Mouse (Mus musculus): ENCODE data around the gene Fam168b. TPM values are rescaled to one million over a fixed set of nuclear protein-coding genes. Genes with fewer than 3 reads are reported as not detected.

The Fam168b gene
- polyA plus RNA-seq, 1 experiment: 28.7 TPM

DNA sequence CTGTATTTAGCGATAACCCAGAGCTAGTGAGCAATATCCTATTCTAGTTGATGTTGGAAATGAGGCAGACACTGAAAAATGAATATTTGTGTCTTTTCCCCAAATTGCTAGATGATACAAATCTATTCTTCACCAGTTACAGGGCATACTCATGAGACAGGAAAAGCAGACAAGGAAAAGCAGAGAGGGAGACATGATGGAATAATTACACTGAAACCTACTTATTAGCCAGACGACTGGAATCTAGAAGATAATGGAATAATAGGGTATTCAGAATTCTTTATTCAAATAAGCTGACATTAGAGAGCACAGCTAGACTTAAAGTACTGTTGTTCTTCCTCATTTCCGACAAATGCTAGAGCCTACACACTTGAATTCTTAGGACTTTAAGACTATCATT is 67.0 kb downstream of the Fam168b start:
- TF ChIP-seq CTCF (IDR thresholded peaks at IDR 0.05; ENCODE audit: control insufficient read depth, insufficient read depth, low read length): no peak
- no peak for TF ChIP-seq POLR2A (IDR thresholded peaks at IDR 0.05; ENCODE audit: borderline replicate concordance, control insufficient read depth, low read depth, low read length)
- WGBS: 86% methylated on average over 3 of the region's 3 CpGs
- Histone ChIP-seq H3K27ac (ENCODE audit: control insufficient read depth, insufficient read depth, low read depth, low read length, poor library complexity) (no peak overlapping the region), H3K4me1 (ENCODE audit: control insufficient read depth, insufficient read depth, low read length) (no peaks in the 10 kb centered on the region; the same call in 1 of the 2 replicates), H3K4me3 (replicated peaks; ENCODE audit: control insufficient read depth, low read depth, low read length) (no peak overlapping the region)

DNA sequence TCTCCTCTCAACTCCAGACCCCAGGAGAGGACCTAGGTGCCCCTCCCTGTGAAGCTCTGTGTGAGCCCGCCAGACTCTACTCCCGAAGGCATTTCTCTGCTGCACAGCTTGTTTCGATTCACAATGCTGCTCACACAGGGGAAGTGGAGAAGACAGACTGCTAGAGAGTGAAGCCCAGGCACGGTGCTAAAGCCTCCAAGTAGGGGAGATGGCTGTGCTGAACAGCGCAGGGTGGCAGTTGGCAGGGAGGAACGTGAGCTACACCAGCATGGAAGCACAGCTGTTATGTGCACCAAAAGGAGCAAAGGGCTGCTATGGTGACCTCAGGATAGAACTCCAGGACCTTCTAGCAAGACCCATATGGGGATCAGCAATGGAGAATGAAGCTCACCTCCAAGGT is 74.0 kb downstream of the Fam168b start:
- Histone ChIP-seq H3K4me1 (ENCODE audit: control insufficient read depth, insufficient read depth, low read length) (no peaks in the 10 kb centered on the region), H3K4me3 (replicated peaks; ENCODE audit: control insufficient read depth, low read depth, low read length) (no peak overlapping the region), H3K27ac (ENCODE audit: control insufficient read depth, insufficient read depth, low read depth, low read length, poor library complexity) (no peak overlapping the region; the same call in 1 of the 2 replicates)
- TF ChIP-seq POLR2A (IDR thresholded peaks at IDR 0.05; ENCODE audit: borderline replicate concordance, control insufficient read depth, low read depth, low read length): no peak
- TF ChIP-seq CTCF (IDR thresholded peaks at IDR 0.05; ENCODE audit: control insufficient read depth, insufficient read depth, low read length): no peak
- 67% methylated on average over 6 of the region's 6 CpGs for WGBS

DNA sequence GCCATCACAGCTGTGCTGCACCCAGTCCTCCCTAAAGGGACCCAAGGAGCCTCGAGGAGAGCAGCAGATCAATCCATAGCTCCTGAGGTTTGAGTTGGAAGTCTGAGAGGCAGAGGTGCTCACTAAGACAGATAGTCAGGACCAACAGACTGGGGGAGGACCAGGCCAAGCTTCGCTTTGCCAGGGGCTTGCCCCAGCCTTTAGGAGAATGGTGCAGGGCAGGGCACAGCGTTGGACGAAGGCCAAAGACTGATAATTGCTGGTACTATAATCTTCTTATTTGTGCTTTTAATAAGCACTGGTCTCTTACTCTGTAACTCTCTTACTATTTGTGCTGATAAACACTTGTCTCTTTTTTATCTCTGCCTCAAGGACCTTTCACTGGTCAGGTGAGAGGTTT is 75.0 kb downstream of the Fam168b start:
- TF ChIP-seq CTCF (IDR thresholded peaks at IDR 0.05; ENCODE audit: control insufficient read depth, insufficient read depth, low read length): no peak
- no peak for TF ChIP-seq POLR2A (IDR thresholded peaks at IDR 0.05; ENCODE audit: borderline replicate concordance, control insufficient read depth, low read depth, low read length)
- Histone ChIP-seq H3K27ac (ENCODE audit: control insufficient read depth, insufficient read depth, low read depth, low read length, poor library complexity) (no peak overlapping the region), H3K4me1 (ENCODE audit: control insufficient read depth, insufficient read depth, low read length) (no peaks in the 10 kb centered on the region), H3K4me3 (replicated peaks; ENCODE audit: control insufficient read depth, low read depth, low read length) (no peak overlapping the region)
- WGBS: 69% methylated on average over 4 of the region's 4 CpGs

DNA sequence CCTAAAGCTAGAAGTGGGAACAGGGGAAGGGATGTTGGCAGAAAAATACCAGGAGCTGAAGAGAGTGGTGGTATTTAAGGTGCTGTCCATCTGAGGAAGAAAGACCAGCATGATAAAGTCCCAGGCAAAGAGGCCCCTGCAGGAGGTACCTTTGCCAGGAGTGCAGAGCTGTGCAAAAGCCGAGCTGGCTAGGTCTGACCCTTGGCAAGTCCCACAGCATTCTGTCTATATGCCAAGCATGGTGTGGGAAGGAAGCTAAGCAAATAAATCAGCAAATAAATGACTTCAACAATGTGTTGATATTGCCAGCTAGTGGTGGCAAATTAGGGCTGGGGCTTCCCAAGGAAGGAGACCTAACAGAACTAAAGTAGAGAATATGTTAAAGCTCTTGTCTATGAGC is 76.0 kb downstream of the Fam168b start:
- WGBS: 20% methylated on average over 1 of the region's 1 CpGs
- TF ChIP-seq CTCF (IDR thresholded peaks at IDR 0.05; ENCODE audit: control insufficient read depth, insufficient read depth, low read length): no peak
- TF ChIP-seq POLR2A (IDR thresholded peaks at IDR 0.05; ENCODE audit: borderline replicate concordance, control insufficient read depth, low read depth, low read length): no peak
- Histone ChIP-seq H3K27ac (ENCODE audit: control insufficient read depth, insufficient read depth, low read depth, low read length, poor library complexity) (no peak overlapping the region), H3K4me1 (ENCODE audit: control insufficient read depth, insufficient read depth, low read length) (no peaks in the 10 kb centered on the region), H3K4me3 (replicated peaks; ENCODE audit: control insufficient read depth, low read depth, low read length) (no peak overlapping the region)

Other genes starting within 250 kb of the Fam168b start
- gene Plekhb2, start 6.9 kb upstream of the Fam168b start, polyA plus RNA-seq (2011; ENCODE audit: insufficient read depth, insufficient read length, low replicate concordance, missing spikeins): 57.1 and 61.9 TPM in 2 replicates